Mouse (Mus musculus): ENCODE data around the gene Pwwp2b.

Pwwp2b gene

DNA sequence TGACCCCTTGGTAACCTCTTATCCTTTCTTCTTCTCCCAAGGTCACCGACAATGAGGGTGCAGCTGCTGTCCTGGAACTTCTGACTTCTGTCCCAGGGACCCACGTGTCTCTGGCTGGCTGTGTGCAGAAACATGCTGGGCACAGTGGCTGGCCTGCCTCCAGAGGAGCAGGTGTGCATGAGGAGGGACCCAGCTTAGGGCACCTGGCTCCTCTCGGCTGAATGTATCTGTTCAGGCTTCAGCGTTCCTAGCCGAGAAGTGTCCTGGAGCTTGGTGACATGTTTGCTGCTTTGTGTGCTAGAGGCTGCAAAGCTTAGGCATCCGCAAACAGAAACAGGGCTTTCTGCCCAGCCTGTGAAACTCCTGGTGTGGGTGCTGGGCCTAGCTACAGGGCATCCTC, 18.1 kb downstream of the Pwwp2b start:
- no peak for DNase-seq

DNA sequence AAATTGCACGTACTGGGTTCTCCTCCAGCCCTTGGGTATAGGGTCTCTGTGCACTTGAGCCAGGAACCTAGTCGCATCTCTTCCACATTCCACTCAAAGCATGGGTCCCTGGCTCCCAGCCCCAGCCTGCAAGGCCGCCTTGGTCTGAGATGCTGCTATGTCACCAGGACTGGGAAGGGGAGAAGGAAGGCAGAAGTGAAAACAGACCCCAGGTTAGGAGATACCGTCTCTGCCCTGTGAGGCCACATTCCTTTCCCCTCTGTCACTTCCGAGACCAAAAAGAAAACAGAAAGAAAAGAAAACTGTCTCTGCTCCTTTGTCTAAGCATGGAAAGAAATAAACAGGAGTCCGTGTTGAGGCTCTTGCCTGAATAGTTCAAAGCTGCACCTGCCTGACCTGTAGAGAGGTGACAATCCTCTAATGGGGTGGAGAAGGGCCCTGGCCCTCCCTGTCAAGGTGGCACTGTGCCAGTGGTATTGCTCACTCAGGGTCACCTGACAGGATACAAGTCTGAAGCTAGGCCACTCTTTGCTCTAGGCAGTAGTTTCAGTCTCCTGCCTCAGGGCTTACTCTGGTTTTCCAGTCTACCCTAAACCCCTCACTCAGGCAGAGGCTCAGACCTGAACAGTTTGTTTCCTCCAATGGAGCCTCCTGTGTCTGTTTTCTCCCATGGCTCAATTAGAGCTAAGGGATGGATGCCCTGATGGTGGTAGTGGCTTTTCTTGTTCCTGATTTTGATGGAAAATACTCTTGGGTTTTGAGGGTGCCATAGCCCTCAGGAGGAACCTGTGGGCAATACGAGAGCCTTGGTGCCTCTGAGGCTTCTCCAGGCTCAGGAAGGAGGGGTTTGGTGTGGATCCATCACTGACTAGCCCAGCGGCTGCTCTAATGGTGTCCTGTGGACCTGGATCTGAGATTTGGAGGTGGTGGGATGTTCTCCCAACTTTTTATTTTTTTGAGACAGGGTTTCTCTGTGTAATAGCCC, 18.9 kb downstream of the Pwwp2b start:
- no peak for DNase-seq

DNA sequence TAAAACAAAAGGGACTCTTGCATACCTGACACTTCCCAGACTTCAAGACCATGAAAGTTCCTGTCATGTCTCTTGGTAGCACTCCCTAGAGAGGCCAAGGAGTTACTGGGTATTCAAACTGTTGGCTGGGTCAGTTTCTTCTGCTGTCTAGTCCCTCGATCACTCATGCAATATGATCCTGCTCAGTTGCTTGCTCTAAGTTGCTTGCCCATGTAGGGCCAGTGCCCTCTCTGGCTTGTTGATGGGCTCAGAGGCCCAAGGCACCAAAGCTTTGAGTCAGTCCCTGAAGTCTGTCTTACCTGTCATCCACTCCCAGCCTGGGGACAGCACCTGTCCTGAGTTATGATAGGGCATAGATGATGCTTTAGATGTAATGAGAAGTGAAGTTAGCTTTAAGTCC, 22.5 kb downstream of the Pwwp2b start:
- DNase-seq: no peak

- peak; percentile 76 for DNase-seq
These were observed 23.6 kb downstream of the Pwwp2b start for GRCm38 (mm10) chr7:139271871-139272270.

GRCm38 (mm10) chr7:139272639-139273396, 24.5 kb downstream of the Pwwp2b start:
- DNase-seq: peak; percentile 32

DNA sequence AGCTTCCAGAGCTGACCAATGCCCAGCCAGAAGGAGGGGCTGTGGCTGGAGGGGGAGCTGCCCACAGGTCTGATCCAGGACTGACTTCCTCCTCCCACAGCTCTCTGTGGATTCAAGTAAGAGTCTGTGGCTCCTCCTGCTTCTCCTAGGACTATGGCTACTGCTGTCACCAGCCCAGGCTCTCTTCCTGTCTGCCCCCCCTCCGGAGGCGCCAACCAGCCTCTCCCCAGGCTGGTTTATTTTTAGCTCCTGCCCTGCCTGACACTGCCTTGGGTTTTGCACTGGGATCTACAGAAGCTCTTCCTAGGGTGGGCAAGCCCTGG, 25.1 kb downstream of the Pwwp2b start:
- DNase-seq: no peak

DNA sequence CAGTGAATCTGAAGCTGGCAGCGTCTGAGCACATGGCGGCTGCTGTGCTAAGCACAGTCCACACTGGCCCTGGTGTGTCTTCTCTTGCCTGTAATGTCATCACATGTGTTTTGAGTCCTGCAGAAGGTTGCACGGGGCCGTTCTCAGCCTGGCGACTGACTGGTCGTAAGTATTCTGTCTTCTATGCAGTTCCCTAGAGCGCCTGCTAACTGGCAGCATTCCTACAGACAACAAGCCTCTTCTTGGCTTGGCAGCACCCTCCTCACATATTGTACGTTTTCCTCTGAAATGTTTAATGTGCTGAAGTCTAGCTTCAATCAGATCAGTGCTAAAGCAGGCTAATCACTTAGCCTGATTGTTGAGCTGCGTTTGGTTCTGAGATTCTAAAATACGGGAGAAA, 27.3 kb downstream of the Pwwp2b start:
- peak; percentile 38 for DNase-seq

DNA sequence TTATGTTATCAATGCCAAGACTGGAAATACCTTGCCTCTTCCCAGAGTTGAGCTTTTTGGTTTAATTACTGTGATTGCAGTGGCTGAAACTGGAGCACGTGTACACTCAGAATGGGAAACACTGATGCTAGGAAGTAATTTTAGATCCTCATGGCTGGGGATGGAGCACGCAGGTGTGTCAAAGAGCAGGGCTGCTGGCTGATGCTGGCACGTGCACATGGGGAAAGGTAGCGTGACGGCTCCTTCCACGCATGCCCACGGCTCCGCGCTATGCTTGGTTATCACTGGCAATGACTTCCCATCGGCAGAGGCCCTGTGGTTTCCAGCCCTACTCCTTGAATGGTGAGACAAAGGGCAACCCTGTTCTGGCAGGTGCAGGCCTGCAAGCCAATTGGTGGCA, 27.9 kb downstream of the Pwwp2b start:
- DNase-seq: no peak

GRCm38 (mm10) chr7:139277536-139277935, 29.3 kb downstream of the Pwwp2b start:
- no peak for DNase-seq

DNA sequence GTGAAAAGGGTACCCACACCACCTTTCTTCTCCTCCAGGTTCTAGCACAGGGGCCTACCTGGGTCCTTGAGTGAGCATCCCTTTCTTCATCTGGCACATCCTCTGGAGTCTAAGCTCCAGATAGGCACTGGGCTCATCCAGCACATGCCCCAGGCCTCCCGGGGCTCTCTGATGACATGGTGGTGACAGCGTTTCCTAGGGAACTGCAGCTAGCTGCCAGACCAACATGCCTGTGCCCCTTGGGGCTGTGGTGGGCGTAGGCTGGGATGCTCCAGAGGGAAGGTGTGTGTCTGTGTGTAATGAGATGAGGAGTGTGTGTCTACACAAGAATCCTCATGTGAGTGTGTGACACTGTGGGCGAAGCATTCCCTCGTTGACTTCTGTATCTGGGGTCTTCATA, 31.3 kb downstream of the Pwwp2b start:
- DNase-seq: no peak

GRCm38 (mm10) chr7:139280044-139280443, 31.8 kb downstream of the Pwwp2b start:
- no peak for DNase-seq

GRCm38 (mm10) chr7:139281195-139281594, 32.9 kb downstream of the Pwwp2b start:
- no peak for DNase-seq

DNA sequence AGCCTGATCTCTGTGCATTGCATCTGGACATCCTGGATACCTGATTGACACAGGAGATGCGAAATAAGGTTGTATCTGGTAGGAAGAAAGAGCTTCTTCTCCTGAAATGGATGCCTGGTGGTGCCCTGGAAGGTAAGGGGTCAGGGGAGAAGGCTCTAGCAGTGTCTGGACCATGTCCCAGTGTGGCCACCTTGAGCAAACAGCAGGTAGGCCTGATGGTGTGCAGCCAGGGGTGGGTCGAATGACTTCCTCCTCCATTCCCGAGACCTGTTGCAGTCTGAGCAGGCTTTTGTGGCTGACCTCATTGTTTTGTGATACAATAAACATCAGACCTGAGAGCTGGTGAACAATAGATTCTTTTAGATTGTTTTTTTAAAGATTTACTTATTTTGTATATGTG, 33.8 kb downstream of the Pwwp2b start:
- no peak for DNase-seq

DNA sequence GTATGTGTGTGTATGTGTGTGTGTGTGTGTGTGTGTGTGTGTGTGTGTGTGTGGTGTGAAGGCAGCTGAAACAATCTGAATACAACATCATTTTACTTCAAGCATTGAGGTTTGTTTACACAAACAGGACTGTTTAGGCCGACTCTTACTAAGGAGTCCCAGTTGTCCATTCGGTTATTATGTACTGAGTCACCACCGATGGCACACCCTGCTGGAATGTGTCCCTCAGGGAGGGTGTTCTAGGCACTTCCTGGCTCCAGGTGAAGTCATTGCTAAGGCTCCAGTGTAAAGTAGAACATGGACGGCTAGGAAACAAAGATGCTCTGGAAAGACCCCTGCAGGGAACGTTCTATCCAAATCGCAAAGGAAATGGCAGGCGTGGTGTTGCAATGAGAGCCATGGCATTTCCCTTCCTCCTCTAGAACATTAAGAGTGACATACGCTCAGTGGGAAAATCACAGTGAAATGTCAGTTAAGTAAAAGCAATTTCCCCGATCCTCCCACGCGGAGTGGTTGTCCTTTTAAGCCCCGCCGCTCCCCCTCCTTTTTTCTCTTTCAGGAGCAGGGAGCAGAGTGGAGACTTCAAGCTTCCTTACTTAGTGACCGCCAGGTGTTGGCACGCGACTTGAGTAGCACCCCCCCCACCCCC, 37.1 kb downstream of the Pwwp2b start:
- no peak for DNase-seq

DNA sequence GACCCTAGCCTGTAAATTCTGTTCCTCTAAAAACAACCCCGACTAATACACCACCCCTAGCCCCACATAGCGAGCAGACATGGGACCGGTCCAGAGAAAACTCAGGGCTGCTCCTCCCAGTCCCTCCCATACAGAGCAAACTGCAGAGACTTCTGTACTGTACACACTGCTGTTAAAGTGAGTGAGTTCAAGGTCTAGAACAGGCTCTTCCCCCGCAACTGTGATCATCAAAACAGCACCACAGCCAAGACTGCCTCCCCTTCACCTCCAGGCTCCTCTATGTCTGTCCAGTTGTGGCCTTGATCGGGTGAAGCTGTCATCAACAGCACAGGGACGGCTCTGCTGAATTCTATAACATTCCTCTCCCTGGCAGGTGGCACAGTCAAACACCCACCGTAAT, 40.3 kb downstream of the Pwwp2b start:
- DNase-seq: no peak

GRCm38 (mm10) chr7:139293350-139293749, 45.1 kb downstream of the Pwwp2b start:
- DNase-seq: no peak

- no peak for DNase-seq
These were observed 45.8 kb downstream of the Pwwp2b start for GRCm38 (mm10) chr7:139294076-139294475.

DNA sequence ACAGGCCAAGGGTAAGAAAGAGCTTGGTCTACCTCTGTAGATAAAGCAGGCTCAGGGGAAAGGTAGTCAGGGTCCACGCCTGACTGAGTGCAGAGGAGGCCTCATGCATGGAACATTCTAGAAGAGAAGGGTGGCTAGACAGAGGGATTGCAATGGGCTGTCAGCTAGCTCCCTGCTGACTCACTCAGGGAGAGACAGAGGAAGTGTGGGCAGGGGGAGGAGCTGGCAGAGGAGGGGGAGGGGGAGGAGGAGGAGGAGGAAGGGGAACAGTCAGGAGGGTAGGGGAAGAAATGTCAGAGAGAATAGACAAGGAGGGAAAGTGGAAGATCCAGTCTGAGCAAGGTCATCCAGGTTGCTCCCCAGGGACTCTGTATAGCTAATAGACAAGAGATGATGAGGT, 47.4 kb downstream of the Pwwp2b start:
- DNase-seq: no peak

DNA sequence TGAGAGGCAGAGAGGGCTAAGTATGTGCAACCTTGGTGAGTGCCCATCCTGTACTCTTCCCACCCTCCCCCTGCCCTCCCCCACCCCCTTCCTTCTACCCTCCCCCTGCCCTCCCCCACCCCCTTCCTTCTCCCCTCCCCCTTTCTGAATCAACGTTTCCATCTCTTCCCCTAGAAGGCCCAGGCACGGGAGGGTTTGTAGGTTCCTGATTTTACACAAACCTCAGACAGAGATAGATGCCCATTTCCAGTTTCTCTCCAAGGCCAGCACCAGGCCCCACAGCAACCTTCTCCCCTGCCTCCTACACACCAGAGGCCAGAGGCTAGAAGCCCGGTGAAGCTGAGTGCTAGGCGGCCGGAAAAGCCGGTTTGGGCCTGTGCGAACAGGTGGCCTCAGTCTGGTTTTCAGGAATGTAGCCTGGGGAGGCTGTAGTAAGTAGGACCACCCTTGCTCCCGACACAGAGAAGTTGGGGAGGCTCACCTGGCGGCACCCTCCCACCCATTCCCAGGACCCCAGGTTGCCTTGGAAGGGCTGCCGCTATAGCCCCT, 48.3 kb downstream of the Pwwp2b start:
- no peak for DNase-seq

DNA sequence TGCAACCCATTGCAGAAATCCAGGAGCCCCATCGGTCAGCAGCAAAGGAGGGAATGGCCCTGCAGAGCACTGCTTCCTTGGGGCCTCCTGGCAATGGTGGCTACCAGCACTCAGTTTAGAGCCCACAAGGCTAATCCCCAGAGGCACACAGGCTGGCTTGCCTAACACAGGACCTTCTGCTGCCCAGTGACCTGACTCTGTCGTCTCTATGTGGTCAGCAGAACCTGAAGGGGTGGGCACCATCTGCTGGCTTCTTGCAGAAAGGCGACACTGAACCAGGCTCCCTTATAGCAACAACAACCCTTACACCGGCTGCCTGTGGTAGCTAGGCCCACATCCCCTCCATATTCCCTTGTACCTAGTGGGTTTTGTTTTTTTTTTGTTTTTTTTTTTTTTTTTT, 50.2 kb downstream of the Pwwp2b start:
- DNase-seq: no peak

GRCm38 (mm10) chr7:139299424-139299823, 51.1 kb downstream of the Pwwp2b start:
- peak; percentile 76 for DNase-seq

DNA sequence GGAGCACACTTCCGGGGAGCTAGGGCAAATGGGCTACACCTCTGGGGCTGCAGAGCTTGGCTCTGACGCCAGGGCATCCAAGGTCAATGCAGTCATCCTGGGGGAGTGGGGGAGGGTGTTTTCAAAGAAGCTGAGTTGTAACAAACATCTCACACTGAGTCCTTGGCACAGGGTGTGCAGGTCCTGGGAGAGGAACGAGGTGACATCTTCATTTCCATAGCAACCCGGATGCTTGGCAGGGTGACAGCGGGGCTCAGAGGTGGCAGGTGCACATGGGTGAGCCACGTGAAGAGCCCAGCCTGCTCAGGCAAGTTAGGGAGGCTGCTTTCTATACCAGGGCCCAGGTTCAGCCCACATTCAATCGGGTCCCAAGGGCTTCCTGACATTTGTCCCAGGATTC, 52.1 kb downstream of the Pwwp2b start:
- DNase-seq: no peak

- no peak for DNase-seq
These were observed 53.2 kb downstream of the Pwwp2b start for GRCm38 (mm10) chr7:139301505-139301904.

All from right cerebral cortex, postnatal 25 days (tissue).